Mouse (Mus musculus) megakaryocyte, embryonic 14.5 days (primary cell): ENCODE data around the gene Serpina3i.

Experiments
- FLI1 ChIP-seq: IDR thresholded peaks from 2 replicates; pipeline ENCODE4 v1.6.1; 2012; ENCODE audit warnings: low read length, inconsistent platforms, mixed read lengths
- GATA1 ChIP-seq: IDR thresholded peaks from 3 replicates; pipeline ENCODE4 v1.6.1; 2012; ENCODE audit warnings: mixed read lengths, low read length, inconsistent platforms, borderline replicate concordance

DNA sequence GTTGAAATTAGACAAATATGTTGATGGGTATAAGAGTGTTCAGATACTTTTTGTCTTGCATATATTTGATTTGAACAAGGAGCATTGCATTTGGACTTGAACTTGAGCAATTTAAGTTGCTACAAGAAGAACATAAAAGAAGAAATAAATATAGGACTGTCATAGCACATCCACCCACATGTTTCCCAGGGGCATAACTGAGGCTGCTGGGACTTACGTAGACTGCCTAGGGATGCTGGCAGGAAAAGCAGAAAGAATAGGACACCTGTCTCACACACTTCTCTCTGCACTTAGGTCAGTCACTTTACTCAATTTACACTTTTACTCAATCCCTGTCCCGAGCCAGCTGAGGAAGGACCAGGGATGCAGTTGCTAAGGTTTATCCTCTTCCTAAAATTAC lies 31.0 kb downstream of the Serpina3i start:
- no peak for TF ChIP-seq GATA1
- no peak for TF ChIP-seq FLI1
